ENCODE assay signal across 8 mouse cellular contexts in genomic region chr7:81762180-81763109, GRCm38 (mm10). TPM values are rescaled to one million over a fixed set of nuclear protein-coding genes. Genes with fewer than 3 reads are reported as not detected.
DNase-seq lines count a peak whose midpoint lies in the region; ATAC-seq and TF ChIP-seq lines count a peak whose summit lies in the region.

Gene Ramac, plus strand, starts transcription at chr7:81762925.

- H3K27ac ChIP-seq in hindbrain, embryonic 13.5 days = peak within 1 kb of the TSS; percentile 91

- no peak for DNase-seq in Patski (ENCODE audit: low read depth, low spot score)
- peak; percentile 91 to 96 for DNase-seq in cerebellum, postnatal 14 days
- peak; percentile 75 for DNase-seq in frontal cortex, postnatal 14 days (ENCODE audit: low spot score in 2 of 2)
- peak; percentile 71 to 73 for DNase-seq in layer of hippocampus, postnatal 25 days (ENCODE audit: extremely low spot score in 1 of 2, low spot score in 1 of 2)
- DNase-seq in lung, postnatal 36 days = peak; percentile 95
- DNase-seq in retina, postnatal 1 day = peak; percentile 97
- DNase-seq in urinary bladder, adult 18-20 months (ENCODE audit: low spot score in 2 of 2) = peak; percentile 81 to 83

- in situ Hi-C loops in Patski (cut with MboI; ENCODE audit: low pct_unique_long_range_greater_than_20kb) = loop anchor here (5.0 kb wide), 1 partner anchor 210 kb away; no protein-coding TSS in a partner anchor

- no peaks in the 10 kb centered on the region for H3K27me3 ChIP-seq in Patski
- H3K27me3 ChIP-seq in hindbrain, embryonic 13.5 days = no peaks in the 10 kb centered on the region

- H3K36me3 ChIP-seq in hindbrain, embryonic 13.5 days = no peaks in the 10 kb centered on the region

- TF ChIP-seq CTCF in Patski (IDR thresholded peaks at IDR 0.05) = peak; percentile 58

- H3K4me3 ChIP-seq in hindbrain, embryonic 13.5 days = peak within 1 kb of the TSS; percentile 98

- no peaks in the 10 kb centered on the region for H3K9me3 ChIP-seq in hindbrain, embryonic 13.5 days

- ATAC-seq in Patski = peak; percentile 93
- ATAC-seq in hindbrain, embryonic 13.5 days (ENCODE audit: low FRiP score) = peak; percentile 96

- peak within 1 kb of the TSS; percentile 94 for H3K9ac ChIP-seq in hindbrain, embryonic 13.5 days

- CTCF ChIA-PET in Patski (lab: Charles Lee) = interaction anchor here (1.1 to 2.3 kb wide), 4 partner anchors 12 to 210 kb away, joined by 3 to 6 read pairs (median 4); no protein-coding TSS in a partner anchor

- POLR2A ChIA-PET in Patski (lab: Charles Lee) = interaction anchor here (0.9 to 1.5 kb wide), 2 partner anchors 13 to 191 kb away, joined by 4 read pairs; partner anchors contain the start of gene Whamm

- H3K4me1 ChIP-seq in hindbrain, embryonic 13.5 days (replicated peaks) = peaks cover 18% of the 10 kb centered on the region

- H3K4me2 ChIP-seq in hindbrain, embryonic 13.5 days = peak within 1 kb of the TSS; percentile 91

- under 1% methylated on average over 56 of the region's 56 CpGs for WGBS in hindbrain, embryonic 13.5 days

RNA-seq across cellular contexts. Expression of gene Ramac, which starts in this region (rescaled TPM):
- 19.4 TPM for polyA plus RNA-seq in Patski (2021)
- 134 and 135 TPM in 2 replicates for polyA plus RNA-seq in hindbrain, embryonic 13.5 days (2015; fragmentation: Nextera tagmentation; extraction: Ambion mirVana)
- total RNA-seq in layer of hippocampus, postnatal 25 days (2021) = 10 to 100 TPM; 66.2 to 74.1 TPM
